ENCODE assay signal across 28 mouse cellular contexts in the genomic region with DNA sequence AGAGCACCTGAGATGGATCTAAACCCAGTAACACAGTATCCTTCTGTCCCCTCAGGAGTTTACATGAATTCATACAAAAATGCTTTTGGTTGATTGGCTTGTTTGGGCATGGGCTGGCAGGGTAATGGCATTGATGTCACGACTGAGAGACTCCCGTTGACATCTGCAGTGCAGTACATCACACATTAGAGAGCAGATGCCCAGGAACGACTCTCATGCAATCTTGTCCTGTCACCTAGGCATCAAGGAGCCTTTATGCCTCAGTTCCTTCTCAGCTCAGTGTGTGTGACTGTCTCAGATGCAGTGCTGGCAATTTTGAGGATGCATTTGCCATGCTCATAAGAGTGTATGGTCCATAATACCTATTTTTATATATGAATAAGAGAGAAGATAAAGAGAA.
DNase-seq lines count a peak whose midpoint lies in the region; ATAC-seq and TF ChIP-seq lines count a peak whose summit lies in the region.
"Had no signal": no experiment of that assay in that cellular context is flagged by ENCODE, and none has a peak within 500 bp of the region (broad histone marks: within the 10 kb centered on the region; RNA-seq: fewer than 3 reads in every experiment).

No protein-coding gene starts in this region.

- WGBS in hindbrain, postnatal 0 days, result 51% methylated on average over 3 of the region's 3 CpGs
- WGBS in hindbrain, embryonic 12.5 days, result 78% methylated on average over 3 of the region's 3 CpGs
- 10% methylated on average over 3 of the region's 3 CpGs for WGBS in cerebellum, adult 2 months
- 75% methylated on average over 3 of the region's 3 CpGs for WGBS in kidney, embryonic 14.5 days

- no peak for TF ChIP-seq POLR2A in brain, embryonic 14.5 days (IDR thresholded peaks at IDR 0.05; ENCODE audit: borderline replicate concordance, extremely low read depth, insufficient read depth, insufficient read length, poor library complexity, severe bottlenecking)
- no peak for TF ChIP-seq POLR2A in cerebellum, adult 2 months (IDR thresholded peaks at IDR 0.05; ENCODE audit: borderline replicate concordance, insufficient read depth, low read length)

- H3K27me3 ChIP-seq in hindbrain, postnatal 0 days (ENCODE audit: insufficient read depth, low read length), result no peaks in the 10 kb centered on the region
- no peaks in the 10 kb centered on the region for H3K27me3 ChIP-seq in hindbrain, embryonic 12.5 days
- no peaks in the 10 kb centered on the region for H3K27me3 ChIP-seq in cerebellum, adult 2 months (ENCODE audit: control insufficient read depth, insufficient read depth, low read length)
- no peaks in the 10 kb centered on the region for H3K27me3 ChIP-seq in kidney, embryonic 14.5 days (ENCODE audit: control insufficient read depth, insufficient read depth, low read length)
- H3K27me3 ChIP-seq: CH12.LX; intestine, embryonic 15.5 days; limb, embryonic 12.5 days; Patski had no signal

- no peaks in the 10 kb centered on the region for H3K4me1 ChIP-seq in hindbrain, postnatal 0 days (ENCODE audit: insufficient read depth, low read length)
- H3K4me1 ChIP-seq in hindbrain, embryonic 12.5 days, result no peaks in the 10 kb centered on the region
- H3K4me1 ChIP-seq in cerebellum, adult 2 months (ENCODE audit: control insufficient read depth, insufficient read depth, low read length), result peaks cover 7% of the 10 kb centered on the region
- no peaks in the 10 kb centered on the region for H3K4me1 ChIP-seq in kidney, embryonic 14.5 days (ENCODE audit: control insufficient read depth, insufficient read depth, low read length)
- H3K4me1 ChIP-seq: intestine, embryonic 15.5 days; limb, embryonic 12.5 days had no signal

- H3K9me3 ChIP-seq in hindbrain, postnatal 0 days (ENCODE audit: low read length), result no peaks in the 10 kb centered on the region
- H3K9me3 ChIP-seq in hindbrain, embryonic 12.5 days (replicated peaks), result no peaks in the 10 kb centered on the region
- H3K9me3 ChIP-seq in kidney, embryonic 14.5 days (ENCODE audit: control insufficient read depth, low read length), result no peaks in the 10 kb centered on the region
- H3K9me3 ChIP-seq: intestine, embryonic 15.5 days; limb, embryonic 12.5 days had no signal

- ATAC-seq in hindbrain, postnatal 0 days, result peak; percentile 80
- ATAC-seq in hindbrain, embryonic 12.5 days (ENCODE audit: low FRiP score), result no peak
- no peak for ATAC-seq in kidney, embryonic 14.5 days (ENCODE audit: low FRiP score, low TSS enrichment)
- ATAC-seq: forebrain, postnatal 0 days; intestine, embryonic 15.5 days; liver, postnatal 0 days; lung, postnatal 0 days; Patski had no signal

- no peaks in the 10 kb centered on the region for H3K36me3 ChIP-seq in hindbrain, postnatal 0 days (ENCODE audit: insufficient read depth, low read length)
- no peaks in the 10 kb centered on the region for H3K36me3 ChIP-seq in hindbrain, embryonic 12.5 days
- H3K36me3 ChIP-seq in kidney, embryonic 14.5 days (ENCODE audit: control insufficient read depth, insufficient read depth, low read length), result no peaks in the 10 kb centered on the region
- H3K36me3 ChIP-seq: G1E; intestine, embryonic 15.5 days; limb, embryonic 12.5 days had no signal

- H3K27ac ChIP-seq in hindbrain, postnatal 0 days, result no peak overlapping the region
- H3K27ac ChIP-seq in hindbrain, embryonic 12.5 days, result no peak overlapping the region
- H3K27ac ChIP-seq in cerebellum, adult 2 months (ENCODE audit: insufficient read depth, low read length), result peak overlapping the region; percentile 81
- H3K27ac ChIP-seq in kidney, embryonic 14.5 days (ENCODE audit: low read depth, low read length), result no peak overlapping the region
- H3K27ac ChIP-seq: intestine, embryonic 15.5 days; layer of hippocampus, adult 2 months; limb, embryonic 12.5 days; macrophage had no signal

- no peak overlapping the region for H3K4me2 ChIP-seq in hindbrain, postnatal 0 days (ENCODE audit: low read depth, low read length)
- H3K4me2 ChIP-seq in hindbrain, embryonic 12.5 days (replicated peaks), result no peak overlapping the region
- H3K4me2 ChIP-seq in kidney, embryonic 14.5 days (replicated peaks; ENCODE audit: low read depth, low read length), result no peak overlapping the region
- H3K4me2 ChIP-seq: heart, embryonic 11.5 days; intestine, embryonic 15.5 days; limb, embryonic 12.5 days; liver, embryonic 11.5 days; midbrain, embryonic 11.5 days had no signal

- no peak overlapping the region for H3K9ac ChIP-seq in hindbrain, postnatal 0 days (replicated peaks; ENCODE audit: low read length)
- H3K9ac ChIP-seq in hindbrain, embryonic 12.5 days, result no peak overlapping the region
- no peak overlapping the region for H3K9ac ChIP-seq in kidney, embryonic 14.5 days (ENCODE audit: low read depth, low read length)
- H3K9ac ChIP-seq: forebrain, postnatal 0 days; intestine, embryonic 15.5 days; limb, embryonic 12.5 days; liver, postnatal 0 days had no signal

- peak; percentile 52 for DNase-seq in hindbrain, postnatal 0 days (ENCODE audit: low spot score)
- DNase-seq in brain, embryonic 14.5 days (ENCODE audit: low read depth), result peak; percentile 9
- peak; percentile 36 to 49 for DNase-seq in cerebellum, adult 2 months
- peak; percentile 40 to 48 for DNase-seq in cerebellum, postnatal 25 days
- DNase-seq in gastrocnemius, adult 8-10 months (ENCODE audit: low spot score in 2 of 2), result no peak
- DNase-seq: adrenal gland, adult 2 months; B cell, adult 2 months; forebrain, postnatal 0 days; gastrocnemius, postnatal 36 days; kidney, adult 8-10 months; kidney, postnatal 25 days; liver, postnatal 0 days; right cerebral cortex, postnatal 25 days; spleen, adult 18-20 months; thymus, postnatal 14 days had no signal

- no peak overlapping the region for H3K4me3 ChIP-seq in hindbrain, postnatal 0 days (ENCODE audit: low read length)
- H3K4me3 ChIP-seq in hindbrain, embryonic 12.5 days, result no peak overlapping the region
- H3K4me3 ChIP-seq in cerebellum, adult 2 months (replicated peaks; ENCODE audit: insufficient read depth, low read depth, low read length), result no peak overlapping the region
- H3K4me3 ChIP-seq in kidney, embryonic 14.5 days (ENCODE audit: low read length), result no peak overlapping the region
- H3K4me3 ChIP-seq: intestine, embryonic 15.5 days; layer of hippocampus, adult 2 months; limb, embryonic 12.5 days had no signal

- TF ChIP-seq CTCF in hindbrain, postnatal 0 days (IDR thresholded peaks at IDR 0.05; ENCODE audit: low read depth), result no peak
- no peak for TF ChIP-seq CTCF in brain, embryonic 14.5 days (IDR thresholded peaks at IDR 0.05; ENCODE audit: borderline replicate concordance, extremely low read depth, insufficient read depth, insufficient read length)
- TF ChIP-seq CTCF in cerebellum, adult 2 months (IDR thresholded peaks at IDR 0.05; ENCODE audit: borderline replicate concordance, insufficient read depth, low read depth, low read length), result no peak

Comparison
In these comparisons a context has a peak if more than half of its experiments do, and no peak if none do; other contexts are left out.
1. DNase-seq: peak in hindbrain, postnatal 0 days (single experiment), brain, embryonic 14.5 days (single experiment), cerebellum, adult 2 months (2 of 2) and cerebellum, postnatal 25 days (2 of 2); none in gastrocnemius, adult 8-10 months (0 of 2).